ENCODE assay signal across 10 mouse cellular contexts in genomic region chr10:116534278-116534677, GRCm38 (mm10). TPM values are rescaled to one million over a fixed set of nuclear protein-coding genes. Genes with fewer than 3 reads are reported as not detected.
DNase-seq lines count a peak whose midpoint lies in the region; ATAC-seq and TF ChIP-seq lines count a peak whose summit lies in the region.
"Had no signal": no experiment of that assay in that cellular context is flagged by ENCODE, and none has a peak within 500 bp of the region (broad histone marks: within the 10 kb centered on the region; RNA-seq: fewer than 3 reads in every experiment).

No protein-coding gene starts in this region.

- no peaks in the 10 kb centered on the region for H3K27me3 ChIP-seq in neural tube, embryonic 11.5 days (ENCODE audit: control insufficient read depth, insufficient read depth, low read length)
- no peaks in the 10 kb centered on the region for H3K27me3 ChIP-seq in embryonic facial prominence, embryonic 15.5 days
- no peaks in the 10 kb centered on the region for H3K27me3 ChIP-seq in intestine, postnatal 0 days (replicated peaks; ENCODE audit: control insufficient read depth, insufficient read depth, low read length)
- no peaks in the 10 kb centered on the region for H3K27me3 ChIP-seq in stomach, postnatal 0 days (ENCODE audit: control insufficient read depth, insufficient read depth, low read length)
- H3K27me3 ChIP-seq: liver, embryonic 13.5 days had no signal

- WGBS in neural tube, embryonic 11.5 days = 11% methylated on average over 3 of the region's 3 CpGs
- 16% methylated on average over 3 of the region's 3 CpGs for WGBS in embryonic facial prominence, embryonic 15.5 days
- 27% methylated on average over 3 of the region's 3 CpGs for WGBS in intestine, postnatal 0 days
- 46% methylated on average over 3 of the region's 3 CpGs for WGBS in stomach, postnatal 0 days

- peak; percentile 28 for DNase-seq in neural tube, embryonic 11.5 days (ENCODE audit: low spot score)
- no peak for DNase-seq in neural tube, embryonic 10.5 days (ENCODE audit: extremely low spot score, low spot score)
- DNase-seq in stomach, postnatal 0 days (ENCODE audit: low spot score) = peak; percentile 30
- DNase-seq in adrenal gland, adult 2 months = no peak
- DNase-seq in cerebellum, adult 11 months = no peak
- DNase-seq: adrenal gland, postnatal 25 days; liver, embryonic 13.5 days had no signal

- no peak for ATAC-seq in neural tube, embryonic 11.5 days (ENCODE audit: insufficient read depth, low FRiP score, low TSS enrichment)
- no peak for ATAC-seq in embryonic facial prominence, embryonic 15.5 days (ENCODE audit: insufficient number of reproducible peaks, low FRiP score, low TSS enrichment, low read depth)
- ATAC-seq in intestine, postnatal 0 days = peak; percentile 77
- peak; percentile 72; the same call in 1 of the 2 replicates for ATAC-seq in stomach, postnatal 0 days (ENCODE audit: low FRiP score, low TSS enrichment)
- ATAC-seq in granulocyte monocyte progenitor cell, adult 5-6 weeks (replicated peaks; ENCODE audit: poor library complexity, severe bottlenecking) = no peak

- H3K9me3 ChIP-seq in neural tube, embryonic 11.5 days (ENCODE audit: control insufficient read depth, low read length) = no peaks in the 10 kb centered on the region
- H3K9me3 ChIP-seq in embryonic facial prominence, embryonic 15.5 days (replicated peaks) = no peaks in the 10 kb centered on the region
- no peaks in the 10 kb centered on the region for H3K9me3 ChIP-seq in intestine, postnatal 0 days (ENCODE audit: control insufficient read depth)
- H3K9me3 ChIP-seq in stomach, postnatal 0 days (ENCODE audit: control insufficient read depth, low read length) = no peaks in the 10 kb centered on the region
- H3K9me3 ChIP-seq: liver, embryonic 13.5 days had no signal

- no peaks in the 10 kb centered on the region for H3K36me3 ChIP-seq in neural tube, embryonic 11.5 days (ENCODE audit: control insufficient read depth, insufficient read depth, low read length)
- no peaks in the 10 kb centered on the region for H3K36me3 ChIP-seq in embryonic facial prominence, embryonic 15.5 days
- H3K36me3 ChIP-seq in intestine, postnatal 0 days (ENCODE audit: control insufficient read depth, insufficient read depth) = no peaks in the 10 kb centered on the region
- H3K36me3 ChIP-seq in stomach, postnatal 0 days (ENCODE audit: control insufficient read depth, insufficient read depth, low read length) = no peaks in the 10 kb centered on the region
- H3K36me3 ChIP-seq: liver, embryonic 13.5 days had no signal

- H3K9ac ChIP-seq in neural tube, embryonic 11.5 days (ENCODE audit: low read length) = no peak overlapping the region
- H3K9ac ChIP-seq in embryonic facial prominence, embryonic 15.5 days = no peak overlapping the region
- H3K9ac ChIP-seq in intestine, postnatal 0 days (ENCODE audit: low read depth, low read length) = no peak overlapping the region
- no peak overlapping the region for H3K9ac ChIP-seq in stomach, postnatal 0 days (ENCODE audit: low read length)
- H3K9ac ChIP-seq: liver, embryonic 13.5 days had no signal

- H3K4me3 ChIP-seq in neural tube, embryonic 11.5 days (ENCODE audit: low read depth, low read length) = no peak overlapping the region
- H3K4me3 ChIP-seq in embryonic facial prominence, embryonic 15.5 days (replicated peaks) = no peak overlapping the region
- no peak overlapping the region for H3K4me3 ChIP-seq in intestine, postnatal 0 days (ENCODE audit: low read depth, low read length)
- no peak overlapping the region for H3K4me3 ChIP-seq in stomach, postnatal 0 days (ENCODE audit: low read depth, low read length)
- H3K4me3 ChIP-seq: liver, embryonic 13.5 days had no signal

- no peak overlapping the region for H3K27ac ChIP-seq in neural tube, embryonic 11.5 days (ENCODE audit: low read depth, low read length)
- peak overlapping the region; percentile 69; the same call in 1 of the 2 replicates for H3K27ac ChIP-seq in embryonic facial prominence, embryonic 15.5 days (replicated peaks)
- no peak overlapping the region for H3K27ac ChIP-seq in intestine, postnatal 0 days (ENCODE audit: low read depth, low read length)
- H3K27ac ChIP-seq in stomach, postnatal 0 days (replicated peaks) = no peak overlapping the region
- H3K27ac ChIP-seq: liver, embryonic 13.5 days had no signal

- H3K4me2 ChIP-seq in neural tube, embryonic 11.5 days (ENCODE audit: low read depth) = no peak overlapping the region
- H3K4me2 ChIP-seq in embryonic facial prominence, embryonic 15.5 days (replicated peaks) = no peak overlapping the region
- H3K4me2 ChIP-seq in intestine, postnatal 0 days (replicated peaks; ENCODE audit: low read depth) = no peak overlapping the region
- H3K4me2 ChIP-seq in stomach, postnatal 0 days (replicated peaks; ENCODE audit: low read depth) = no peak overlapping the region
- H3K4me2 ChIP-seq: liver, embryonic 13.5 days had no signal

- no peaks in the 10 kb centered on the region for H3K4me1 ChIP-seq in neural tube, embryonic 11.5 days (ENCODE audit: control insufficient read depth, insufficient read depth, low read length)
- H3K4me1 ChIP-seq in embryonic facial prominence, embryonic 15.5 days = peaks cover 5% of the 10 kb centered on the region; the same call in 1 of the 2 replicates
- no peaks in the 10 kb centered on the region for H3K4me1 ChIP-seq in intestine, postnatal 0 days (replicated peaks; ENCODE audit: control insufficient read depth, insufficient read depth, low read length)
- no peaks in the 10 kb centered on the region for H3K4me1 ChIP-seq in stomach, postnatal 0 days (replicated peaks; ENCODE audit: control insufficient read depth, insufficient read depth)

- no peak for TF ChIP-seq CTCF in intestine, postnatal 0 days (IDR thresholded peaks at IDR 0.05; ENCODE audit: low read depth)
- no peak for TF ChIP-seq CTCF in stomach, postnatal 0 days (IDR thresholded peaks at IDR 0.05; ENCODE audit: low read depth)

- TF ChIP-seq EP300 in stomach, postnatal 0 days (optimal IDR thresholded peaks at IDR 0.05) = no peak

RNA-seq across cellular contexts. Expression of gene Cnot2, which starts 47.0 kb away (rescaled TPM):
- 135 and 141 TPM in 2 replicates for polyA plus RNA-seq in neural tube, embryonic 11.5 days (2014; fragmentation: Nextera tagmentation; extraction: Ambion mirVana)
- polyA plus RNA-seq in embryonic facial prominence, embryonic 15.5 days (2015; fragmentation: Nextera tagmentation; extraction: Ambion mirVana) = 98.1 and 100 TPM in 2 replicates
- 26.6 and 28.1 TPM in 2 replicates for polyA plus RNA-seq in intestine, postnatal 0 days (2015; fragmentation: Nextera tagmentation; extraction: Ambion mirVana)
- polyA plus RNA-seq in stomach, postnatal 0 days (2015; fragmentation: Nextera tagmentation; extraction: Ambion mirVana) = 36.0 and 38.0 TPM in 2 replicates
- total RNA-seq in granulocyte monocyte progenitor cell, adult 5-6 weeks (2014; fragmentation: Nextera tagmentation) = 83.5 and 98.9 TPM in 2 replicates
- total RNA-seq in granulocyte monocyte progenitor cell, adult 5-6 weeks (2017) = 108 and 117 TPM in 2 replicates
- total RNA-seq in adrenal gland, adult 2 months (2021) = 10 to 100 TPM; 63.6 to 76.5 TPM
- polyA plus RNA-seq in adrenal gland, adult 2 months (2012; rRNA removed) = 12.3 and 12.6 TPM in 2 replicates

Comparison
In these comparisons a context has a peak if more than half of its experiments do, and no peak if none do; other contexts are left out.
1. DNase-seq: peak in neural tube, embryonic 11.5 days (single experiment) and stomach, postnatal 0 days (single experiment); none in neural tube, embryonic 10.5 days (single experiment), adrenal gland, adult 2 months (single experiment) and cerebellum, adult 11 months (single experiment).
2. ATAC-seq: peak in intestine, postnatal 0 days (single experiment) and stomach, postnatal 0 days (single experiment); none in neural tube, embryonic 11.5 days (single experiment), embryonic facial prominence, embryonic 15.5 days (single experiment) and granulocyte monocyte progenitor cell, adult 5-6 weeks (single experiment).